Mouse (Mus musculus) kidney, postnatal 25 days (tissue): ENCODE data around the gene Unc13b.
A peak's percentile ranks its signal among the peaks of the same experiment; 100 is the strongest.

Experiments
- DNase-seq, 2 experiments: peaks; one replicate each; pipeline ENCODE4 v3.0.0; 2021; ENCODE audit warnings: mixed read lengths in 2 of 2

Unc13b gene

GRCm38 (mm10) chr4:43058753-43059654, at the start of gene Unc13b:
Gene Unc13b, plus strand, starts transcription at chr4:43058953.
- peak; percentile 96 to 98 for DNase-seq

- peak; percentile 89 to 94 for DNase-seq
These were observed 48.4 kb upstream of the Unc13b start, which contains the start of gene Fancg for GRCm38 (mm10) chr4:43010161-43011038. Gene Fancg, minus strand, starts transcription at chr4:43010506.

GRCm38 (mm10) chr4:43012091-43012490, 46.7 kb upstream of the Unc13b start:
- no peak for DNase-seq

- no peak for DNase-seq
These were observed 40.6 kb upstream of the Unc13b start for GRCm38 (mm10) chr4:43018156-43018555.

- DNase-seq, result no peak
These were observed 39.6 kb upstream of the Unc13b start for GRCm38 (mm10) chr4:43019176-43019575.

GRCm38 (mm10) chr4:43019641-43020465, 38.9 kb upstream of the Unc13b start:
- DNase-seq, result no peak

GRCm38 (mm10) chr4:43020876-43021275, 37.9 kb upstream of the Unc13b start:
- no peak for DNase-seq

GRCm38 (mm10) chr4:43021341-43021740, 37.4 kb upstream of the Unc13b start:
- DNase-seq, result no peak

- no peak for DNase-seq
These were observed 34.1 kb upstream of the Unc13b start for GRCm38 (mm10) chr4:43024673-43025072.

- DNase-seq, result peak; percentile 96
These were observed 33.4 kb upstream of the Unc13b start, which contains the start of gene Pigo for GRCm38 (mm10) chr4:43025084-43025960. Gene Pigo, minus strand, starts transcription at chr4:43025819.

- DNase-seq, result no peak
These were observed 29.6 kb upstream of the Unc13b start for GRCm38 (mm10) chr4:43029121-43029520.

- no peak for DNase-seq
These were observed 29.0 kb upstream of the Unc13b start for GRCm38 (mm10) chr4:43029749-43030148.

- DNase-seq, result no peak
These were observed 28.4 kb upstream of the Unc13b start for GRCm38 (mm10) chr4:43030352-43030751.

- DNase-seq, result peak; percentile 52 to 82
These were observed 27.9 kb upstream of the Unc13b start for GRCm38 (mm10) chr4:43030780-43031230.

GRCm38 (mm10) chr4:43031237-43031995, 27.3 kb upstream of the Unc13b start, which contains the start of gene Stoml2:
Gene Stoml2, minus strand, starts transcription at chr4:43031710.
- DNase-seq, result peak; percentile 96 to 97

GRCm38 (mm10) chr4:43032501-43032900, 26.3 kb upstream of the Unc13b start:
- no peak for DNase-seq

- no peak for DNase-seq
These were observed 25.3 kb upstream of the Unc13b start for GRCm38 (mm10) chr4:43033481-43033880.

GRCm38 (mm10) chr4:43035851-43036250, 22.9 kb upstream of the Unc13b start:
- DNase-seq, result no peak

GRCm38 (mm10) chr4:43036356-43036755, 22.4 kb upstream of the Unc13b start:
- DNase-seq, result no peak

- no peak for DNase-seq
These were observed 20.7 kb upstream of the Unc13b start for GRCm38 (mm10) chr4:43037860-43038566.
